Mouse (Mus musculus) limb, embryonic 14.5 days (tissue): ENCODE results near the gene Cda. TPM values are rescaled to one million over a fixed set of nuclear protein-coding genes. Genes with fewer than 3 reads are reported as not detected.

Experiments
- ATAC-seq: fragments of 200-750 bp; cut with Nextera tagmentation; 2 replicates; pipeline ENCODE4 v1.8.0; 2017; ENCODE audit warnings: low read depth, moderate number of reproducible peaks, moderate TSS enrichment; ENCODE audit not compliant: low FRiP score
- DNase-seq: peaks from one replicate; pipeline ENCODE4 v3.0.0-alpha.2; 2015; ENCODE audit warnings: low spot score
- H3K27ac ChIP-seq: fragments of 300-500 bp; sonication (generic); replicated peaks from 2 replicates; pipeline ENCODE4 v1.5.1; 2014; ENCODE audit warnings: low read depth, mild to moderate bottlenecking, low read length, moderate library complexity, mixed read lengths
- H3K27me3 ChIP-seq: fragments of 300-500 bp; sonication (generic); 2 replicates; pipeline ENCODE4 v1.6.1; 2014; ENCODE audit warnings: low read length, mixed read lengths; ENCODE audit not compliant: control insufficient read depth, insufficient read depth
- H3K36me3 ChIP-seq: fragments of 300-500 bp; sonication (generic); 2 replicates; pipeline ENCODE4 v1.6.1; 2014; ENCODE audit warnings: mild to moderate bottlenecking, low read length, moderate library complexity, mixed read lengths; ENCODE audit not compliant: control insufficient read depth, insufficient read depth
- H3K4me1 ChIP-seq: fragments of 300-500 bp; sonication (generic); 2 replicates; pipeline ENCODE4 v1.6.1; 2014; ENCODE audit warnings: antibody characterized with exemption, low read length, mixed read lengths; ENCODE audit not compliant: control insufficient read depth, insufficient read depth
- H3K4me2 ChIP-seq: fragments of 300-500 bp; sonication (generic); replicated peaks from 2 replicates; pipeline ENCODE4 v1.6.1; 2014; ENCODE audit warnings: low read depth, mild to moderate bottlenecking, low read length, moderate library complexity; ENCODE audit not compliant: severe bottlenecking
- H3K4me3 ChIP-seq: fragments of 300-500 bp; sonication (generic); replicated peaks from 2 replicates; pipeline ENCODE4 v1.5.1; 2014; ENCODE audit warnings: low read length
- H3K9ac ChIP-seq: fragments of 300-500 bp; sonication (generic); 2 replicates; pipeline ENCODE4 v1.6.1; 2014; ENCODE audit warnings: mild to moderate bottlenecking, low read depth, low read length, moderate library complexity; ENCODE audit not compliant: severe bottlenecking
- H3K9me3 ChIP-seq: fragments of 300-500 bp; sonication (generic); 2 replicates; pipeline ENCODE4 v1.6.1; 2016; ENCODE audit warnings: low read length; ENCODE audit not compliant: control insufficient read depth
- POLR2A ChIP-seq: fragments of 200-500 bp; IDR thresholded peaks from 2 replicates; pipeline ENCODE4 v1.8.0; 2012; ENCODE audit warnings: inconsistent platforms, mild to moderate bottlenecking, moderate library complexity, borderline replicate concordance; ENCODE audit not compliant: insufficient read depth, insufficient read length; ENCODE audit errors: extremely low read depth
- WGBS: fragments of 180-500 bp; shearing (Covaris S2); extraction: QIAGEN DNeasy Blood & Tissue Kit; methylation state at CpG from one replicate; pipeline ENCODE4 v1.1.7; 2014; 5-methylcytosine and 5-hydroxymethylcytosine counted together
- polyA plus RNA-seq, 2 experiments: library from polyadenylated mRNA; depleted of rRNA in 1 of 2; stranded (reverse) in 1 of 2; unstranded in 1 of 2; fragments of >200 nt; fragmentation: Nextera tagmentation in 1 of 2; extraction: Ambion mirVana in 1 of 2; gene quantifications; 2 replicates each; pipeline versions ENCODE4 v1.2.1 to v1.2.3; 2012 to 2014

Cda gene
- polyA plus RNA-seq, 2 experiments: 4.6 to 6.8 TPM

- DNase-seq (no peak), ATAC-seq (no peak)
- H3K4me1 ChIP-seq: peaks cover 8% of the 10 kb centered on the region; the same call in 1 of the 2 replicates
- WGBS: 58% methylated on average over 7 of the region's 7 CpGs
- no peak overlapping the region for H3K4me3 ChIP-seq
- no peak for TF ChIP-seq POLR2A
- no peak overlapping the region for H3K4me2 ChIP-seq
- H3K27me3 ChIP-seq: no peaks in the 10 kb centered on the region
- H3K36me3 ChIP-seq: no peaks in the 10 kb centered on the region
- no peaks in the 10 kb centered on the region for H3K9me3 ChIP-seq
- H3K9ac ChIP-seq: no peak overlapping the region
- H3K27ac ChIP-seq: no peak overlapping the region
These were observed 25.7 kb downstream of the Cda start for GRCm38 (mm10) chr4:138342048-138342447.

- Histone ChIP-seq H3K36me3 (no peaks in the 10 kb centered on the region), H3K9me3 (no peaks in the 10 kb centered on the region), H3K27ac (no peak overlapping the region), H3K4me3 (no peak overlapping the region), H3K4me1 (peaks cover 8% of the 10 kb centered on the region; the same call in 1 of the 2 replicates), H3K9ac (no peak overlapping the region), H3K27me3 (no peaks in the 10 kb centered on the region), H3K4me2 (no peak overlapping the region)
- no peak for TF ChIP-seq POLR2A
- 45% methylated on average over 8 of the region's 8 CpGs for WGBS
- DNase-seq (no peak), ATAC-seq (no peak)
These were observed 26.4 kb downstream of the Cda start for GRCm38 (mm10) chr4:138341393-138341792.

DNA sequence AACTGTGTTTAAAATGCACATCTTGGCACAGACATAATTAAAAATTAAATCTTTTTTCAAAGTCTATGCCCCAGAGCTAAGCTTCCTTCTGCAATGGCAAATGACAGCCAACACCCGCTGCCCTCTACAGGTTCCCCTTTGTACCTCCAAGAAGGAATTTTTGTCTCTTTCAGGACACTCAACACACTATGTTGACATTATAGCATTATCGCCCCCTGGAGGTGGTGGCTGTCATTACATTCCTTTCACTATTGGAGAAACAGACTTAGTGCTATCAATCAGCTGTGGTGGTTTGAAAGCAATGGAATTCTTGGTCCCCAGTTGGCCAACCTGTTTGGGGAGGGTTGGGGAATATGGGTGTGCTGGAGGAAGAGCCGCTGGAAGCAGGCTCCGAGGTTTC is 27.8 kb downstream of the Cda start:
- H3K27me3 ChIP-seq: no peaks in the 10 kb centered on the region
- TF ChIP-seq POLR2A: no peak
- ATAC-seq (no peak), DNase-seq (no peak)
- H3K9me3 ChIP-seq: no peaks in the 10 kb centered on the region
- H3K4me3 ChIP-seq: no peak overlapping the region
- H3K4me2 ChIP-seq: no peak overlapping the region
- no peak overlapping the region for H3K27ac ChIP-seq
- no peaks in the 10 kb centered on the region for H3K36me3 ChIP-seq
- 28% methylated on average over 4 of the region's 4 CpGs for WGBS
- H3K4me1 ChIP-seq: peaks cover 8% of the 10 kb centered on the region; the same call in 1 of the 2 replicates
- no peak overlapping the region for H3K9ac ChIP-seq

GRCm38 (mm10) chr4:138337341-138337740 is 30.5 kb downstream of the Cda start:
- H3K27me3 ChIP-seq: no peaks in the 10 kb centered on the region
- no peaks in the 10 kb centered on the region for H3K36me3 ChIP-seq
- H3K4me2 ChIP-seq: no peak overlapping the region
- no peak for ATAC-seq
- TF ChIP-seq POLR2A: no peak
- no peak overlapping the region for H3K9ac ChIP-seq
- H3K9me3 ChIP-seq: no peaks in the 10 kb centered on the region
- DNase-seq: no peak
- no peak overlapping the region for H3K4me3 ChIP-seq
- WGBS: 80% methylated on average over 9 of the region's 9 CpGs
- no peaks in the 10 kb centered on the region for H3K4me1 ChIP-seq
- no peak overlapping the region for H3K27ac ChIP-seq

- WGBS: 71% methylated on average over 5 of the region's 5 CpGs
These were observed 30.9 kb downstream of the Cda start for GRCm38 (mm10) chr4:138336876-138337275.

GRCm38 (mm10) chr4:138335648-138336047 is 32.1 kb downstream of the Cda start:
- no peak for TF ChIP-seq POLR2A
- Histone ChIP-seq H3K27me3 (no peaks in the 10 kb centered on the region), H3K4me1 (no peaks in the 10 kb centered on the region), H3K4me2 (no peak overlapping the region), H3K36me3 (no peaks in the 10 kb centered on the region), H3K27ac (no peak overlapping the region), H3K4me3 (no peak overlapping the region), H3K9me3 (no peaks in the 10 kb centered on the region), H3K9ac (no peak overlapping the region)
- DNase-seq (no peak), ATAC-seq (no peak)
- 80% methylated on average over 6 of the region's 6 CpGs for WGBS

More at GRCm38 (mm10) chr4:138336876-138337275, 30.9 kb downstream of the Cda start:
- Histone ChIP-seq H3K4me1 (no peaks in the 10 kb centered on the region), H3K9ac (no peak overlapping the region), H3K4me3 (no peak overlapping the region), H3K9me3 (no peaks in the 10 kb centered on the region), H3K27ac (no peak overlapping the region), H3K36me3 (no peaks in the 10 kb centered on the region), H3K4me2 (no peak overlapping the region), H3K27me3 (no peaks in the 10 kb centered on the region)
- DNase-seq (no peak), ATAC-seq (no peak)
- no peak for TF ChIP-seq POLR2A
